Mouse (Mus musculus) right cerebral cortex, postnatal 36 days (tissue): Measurements from ENCODE around the gene Cdk5rap3.

ENCODE experiments used
- DNase-seq, 2 experiments: peaks; one replicate each; pipeline ENCODE4 v3.0.0; 2022; ENCODE audit warnings: low spot score in 2 of 2, mixed read lengths in 1 of 2

The Cdk5rap3 gene

GRCm38 (mm10) chr11:96859635-96860034, 56.7 kb downstream of the Cdk5rap3 start:
- DNase-seq, result no peak

DNA sequence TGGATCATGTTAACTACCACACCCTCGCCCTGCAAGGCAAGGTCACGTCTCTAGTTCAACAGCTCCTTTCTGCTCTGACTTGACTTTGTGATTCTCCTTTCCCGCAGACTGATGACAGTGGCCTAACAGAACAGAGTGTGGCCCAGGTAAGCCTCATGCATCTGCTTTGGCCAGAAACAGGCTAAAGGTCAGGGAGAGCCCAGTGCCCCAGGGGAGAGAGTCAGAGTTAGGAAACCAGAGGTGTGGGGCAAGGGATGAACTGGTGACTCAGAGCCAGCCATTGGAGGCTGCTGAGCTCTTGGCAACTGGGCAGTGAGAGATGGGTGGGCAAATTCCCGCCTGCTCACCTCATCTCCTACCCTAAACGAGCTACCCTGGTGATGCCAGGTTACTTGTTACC, 58.9 kb downstream of the Cdk5rap3 start:
- DNase-seq, result no peak
